Mouse (Mus musculus) midbrain, embryonic 13.5 days (tissue): Measurements from ENCODE around the gene Kcnh2. TPM values are rescaled to one million over a fixed set of nuclear protein-coding genes. Genes with fewer than 3 reads are reported as not detected.
A peak's percentile ranks its signal among the peaks of the same experiment; 100 is the strongest.

Experiments used
- ATAC-seq: fragments of 200-750 bp; cut with Nextera tagmentation; 2 replicates; pipeline ENCODE4 v1.8.0; 2017; ENCODE audit warnings: mild to moderate bottlenecking, moderate TSS enrichment, moderate library complexity
- H3K27ac ChIP-seq: fragments of 300-500 bp; sonication (generic); 2 replicates; pipeline ENCODE4 v1.5.1; 2015; ENCODE audit warnings: inconsistent platforms, mild to moderate bottlenecking, moderate library complexity
- H3K27me3 ChIP-seq: fragments of 300-500 bp; sonication (generic); 2 replicates; pipeline ENCODE4 v1.6.1; 2015; ENCODE audit warnings: mild to moderate bottlenecking, inconsistent platforms
- H3K36me3 ChIP-seq: fragments of 300-500 bp; sonication (generic); 2 replicates; pipeline ENCODE4 v1.6.1; 2015; ENCODE audit warnings: mild to moderate bottlenecking, inconsistent platforms
- H3K4me1 ChIP-seq: fragments of 300-500 bp; sonication (generic); replicated peaks from 2 replicates; pipeline ENCODE4 v1.6.1; 2015; ENCODE audit warnings: inconsistent platforms
- H3K4me2 ChIP-seq: fragments of 300-500 bp; sonication (generic); replicated peaks from 2 replicates; pipeline ENCODE4 v1.6.1; 2015; ENCODE audit warnings: moderate library complexity, mild to moderate bottlenecking, inconsistent platforms
- H3K4me3 ChIP-seq: fragments of 300-500 bp; sonication (generic); replicated peaks from 2 replicates; pipeline ENCODE4 v1.5.1; 2015; ENCODE audit warnings: mild to moderate bottlenecking, inconsistent platforms
- H3K9ac ChIP-seq: fragments of 300-500 bp; sonication (generic); replicated peaks from 2 replicates; pipeline ENCODE4 v1.6.1; 2015; ENCODE audit warnings: mild to moderate bottlenecking, inconsistent platforms
- H3K9me3 ChIP-seq: fragments of 300-500 bp; sonication (generic); 2 replicates; pipeline ENCODE4 v1.6.1; 2016; ENCODE audit warnings: mild to moderate bottlenecking, inconsistent platforms
- WGBS: fragments of 180-500 bp; shearing (Covaris S2); methylation state at CpG from one replicate; pipeline ENCODE4 v1.1.7; 2015; 5-methylcytosine and 5-hydroxymethylcytosine counted together
- polyA plus RNA-seq: library from polyadenylated mRNA; unstranded; fragments of >200 nt; fragmentation: Nextera tagmentation; extraction: Ambion mirVana; gene quantifications from 2 replicates; pipeline ENCODE4 v1.2.1, GENCODE M21; 2015

Gene Kcnh2
- polyA plus RNA-seq, 1 experiment from 2014 or later = 10.3 TPM

DNA sequence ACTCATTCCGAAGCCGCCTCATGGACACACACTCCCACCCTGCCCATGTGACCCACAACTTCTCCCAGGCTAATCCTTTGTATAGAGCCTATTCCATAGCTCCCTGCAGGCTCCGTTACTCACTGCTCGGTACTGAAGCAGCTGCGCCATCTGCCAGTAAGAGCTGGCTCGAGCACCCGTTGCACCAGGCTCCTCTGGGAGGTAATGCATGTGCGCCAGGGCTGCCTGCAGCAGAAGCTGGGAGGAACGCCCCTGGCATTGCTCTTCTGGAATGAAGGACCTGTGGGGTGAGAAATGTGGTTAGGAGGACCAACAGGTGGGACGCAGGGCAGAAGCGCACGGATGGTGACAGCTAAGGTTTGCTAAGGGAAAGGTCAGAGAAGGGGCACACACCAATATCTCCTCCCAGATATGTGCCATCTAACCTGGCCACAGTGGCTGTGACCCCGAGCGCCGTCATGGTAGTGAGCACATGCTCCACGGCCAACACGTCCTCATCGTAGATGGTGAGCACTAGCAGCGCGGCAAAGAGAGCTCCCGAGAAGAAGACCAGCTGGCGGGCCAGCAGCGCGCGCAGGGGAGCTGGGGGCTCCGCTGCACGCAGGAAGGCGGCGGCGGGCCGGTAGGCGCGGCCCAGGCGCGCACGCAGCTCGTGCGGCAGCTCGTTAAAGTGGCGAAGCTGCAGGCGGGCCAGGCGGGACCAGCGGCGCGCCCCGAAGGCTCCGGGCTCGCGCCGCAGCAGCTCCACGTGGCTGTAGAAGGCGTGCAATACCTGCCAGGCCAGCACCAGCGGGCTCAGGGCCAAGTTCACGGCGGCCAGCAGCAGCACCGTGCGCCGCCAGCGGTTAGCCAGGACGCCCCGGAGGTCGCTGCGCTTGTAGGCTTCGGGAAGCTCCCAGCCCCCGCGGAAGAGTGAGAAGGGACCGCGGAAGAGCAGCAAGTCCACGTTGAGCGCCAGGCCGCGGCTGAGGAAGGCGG is 36.1 kb upstream of the Kcnh2 start:
- peak; percentile 48 for ATAC-seq
- H3K27ac ChIP-seq = no peak overlapping the region
- H3K27me3 ChIP-seq = peaks cover 63% of the 10 kb centered on the region
- H3K36me3 ChIP-seq = no peaks in the 10 kb centered on the region
- H3K9me3 ChIP-seq = no peaks in the 10 kb centered on the region
- H3K4me1 ChIP-seq = peaks cover 34% of the 10 kb centered on the region
- H3K4me3 ChIP-seq = peak overlapping the region; percentile 48
- peak overlapping the region; percentile 68 for H3K9ac ChIP-seq
- H3K4me2 ChIP-seq = peak overlapping the region; percentile 93
- under 1% methylated on average over 73 of the region's 73 CpGs for WGBS

DNA sequence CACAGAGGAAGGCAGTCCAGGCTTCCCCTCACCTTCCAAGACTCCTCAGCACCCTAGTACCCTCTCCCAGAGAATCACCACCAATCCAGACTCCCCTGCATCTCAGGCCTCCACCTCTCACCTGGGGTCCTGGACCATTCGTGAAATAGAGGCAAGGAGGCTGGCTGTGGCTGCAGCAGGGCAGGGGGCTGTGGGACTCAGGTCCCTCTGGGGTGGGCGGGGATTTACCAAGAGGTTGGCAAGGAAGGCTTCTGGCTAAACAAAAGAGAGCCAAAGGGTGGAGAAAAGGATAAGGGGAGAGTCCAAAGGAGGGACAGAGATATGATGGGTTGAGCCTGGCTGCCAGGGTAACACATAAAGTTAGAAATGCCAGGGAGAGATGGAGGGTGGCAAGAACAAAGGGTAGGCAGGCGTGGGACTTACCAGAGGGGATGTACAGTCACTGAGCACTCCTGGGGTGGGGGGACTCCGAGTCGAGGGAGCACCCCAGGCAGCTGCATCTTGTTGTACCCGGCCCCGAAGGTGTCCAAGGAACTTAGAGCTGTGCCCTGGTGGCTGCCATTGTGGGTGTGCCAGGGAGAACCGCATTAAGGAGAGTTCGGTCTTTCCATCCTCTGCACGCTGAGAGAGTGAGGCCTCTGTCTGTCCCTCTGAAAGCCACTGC is 34.6 kb upstream of the Kcnh2 start:
- Histone ChIP-seq H3K4me2 (no peak overlapping the region), H3K9ac (no peak overlapping the region), H3K4me1 (peaks cover 37% of the 10 kb centered on the region), H3K27me3 (peaks cover 63% of the 10 kb centered on the region), H3K27ac (no peak overlapping the region), H3K36me3 (no peaks in the 10 kb centered on the region), H3K9me3 (no peaks in the 10 kb centered on the region), H3K4me3 (no peak overlapping the region)
- ATAC-seq = no peak
- WGBS = 80% methylated on average over 10 of the region's 10 CpGs

DNA sequence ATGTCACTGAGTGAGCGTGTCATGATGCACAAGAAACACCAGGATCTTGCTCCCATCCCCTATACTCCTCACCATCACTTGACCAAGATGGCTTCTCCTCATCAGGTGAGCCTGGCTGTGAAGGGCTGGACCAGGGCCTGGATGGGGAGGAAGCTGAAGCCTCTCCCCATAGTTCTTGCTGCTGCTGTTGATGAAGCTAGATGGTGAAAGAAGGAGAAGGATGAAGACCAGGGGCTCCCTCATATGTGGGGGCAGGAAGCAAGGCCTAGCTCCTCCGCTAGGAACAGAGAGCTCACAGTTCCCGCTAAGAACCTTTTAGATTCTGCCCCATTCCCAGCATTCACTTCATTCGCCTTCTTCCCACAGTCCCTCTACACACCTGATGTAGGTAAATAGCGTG is 34.0 kb upstream of the Kcnh2 start:
- WGBS = 85% methylated on average over 5 of the region's 5 CpGs
- no peak overlapping the region for H3K4me3 ChIP-seq
- no peak overlapping the region for H3K4me2 ChIP-seq
- H3K36me3 ChIP-seq = no peaks in the 10 kb centered on the region
- no peak for ATAC-seq
- no peak overlapping the region for H3K9ac ChIP-seq
- no peak overlapping the region for H3K27ac ChIP-seq
- H3K4me1 ChIP-seq = peaks cover 37% of the 10 kb centered on the region
- peaks cover 59% of the 10 kb centered on the region for H3K27me3 ChIP-seq
- H3K9me3 ChIP-seq = no peaks in the 10 kb centered on the region

DNA sequence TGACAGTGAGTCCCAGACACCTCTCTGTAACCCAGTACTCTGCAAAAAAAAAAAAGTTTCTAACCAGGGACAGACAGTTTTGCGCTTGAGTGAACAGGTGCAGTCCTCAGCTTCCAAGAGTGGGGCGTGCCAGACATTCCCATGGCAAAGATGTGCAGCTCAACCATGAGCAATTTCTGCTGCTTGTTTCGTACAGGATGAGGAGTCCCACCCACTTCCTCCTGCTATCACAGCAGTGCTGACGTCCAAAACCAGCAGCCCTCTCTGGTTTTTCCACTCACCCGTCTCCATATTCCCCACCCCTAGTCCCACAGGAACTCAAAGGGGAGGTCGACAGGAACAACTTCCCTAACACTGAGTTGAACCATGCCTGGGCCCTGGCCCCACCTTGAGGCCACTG is 33.0 kb upstream of the Kcnh2 start:
- WGBS = 75% methylated on average over 6 of the region's 6 CpGs
- Histone ChIP-seq H3K4me2 (no peak overlapping the region), H3K9ac (no peak overlapping the region), H3K27me3 (peaks cover 50% of the 10 kb centered on the region), H3K4me3 (no peak overlapping the region), H3K9me3 (no peaks in the 10 kb centered on the region), H3K36me3 (no peaks in the 10 kb centered on the region), H3K4me1 (peaks cover 37% of the 10 kb centered on the region), H3K27ac (no peak overlapping the region)
- no peak for ATAC-seq

DNA sequence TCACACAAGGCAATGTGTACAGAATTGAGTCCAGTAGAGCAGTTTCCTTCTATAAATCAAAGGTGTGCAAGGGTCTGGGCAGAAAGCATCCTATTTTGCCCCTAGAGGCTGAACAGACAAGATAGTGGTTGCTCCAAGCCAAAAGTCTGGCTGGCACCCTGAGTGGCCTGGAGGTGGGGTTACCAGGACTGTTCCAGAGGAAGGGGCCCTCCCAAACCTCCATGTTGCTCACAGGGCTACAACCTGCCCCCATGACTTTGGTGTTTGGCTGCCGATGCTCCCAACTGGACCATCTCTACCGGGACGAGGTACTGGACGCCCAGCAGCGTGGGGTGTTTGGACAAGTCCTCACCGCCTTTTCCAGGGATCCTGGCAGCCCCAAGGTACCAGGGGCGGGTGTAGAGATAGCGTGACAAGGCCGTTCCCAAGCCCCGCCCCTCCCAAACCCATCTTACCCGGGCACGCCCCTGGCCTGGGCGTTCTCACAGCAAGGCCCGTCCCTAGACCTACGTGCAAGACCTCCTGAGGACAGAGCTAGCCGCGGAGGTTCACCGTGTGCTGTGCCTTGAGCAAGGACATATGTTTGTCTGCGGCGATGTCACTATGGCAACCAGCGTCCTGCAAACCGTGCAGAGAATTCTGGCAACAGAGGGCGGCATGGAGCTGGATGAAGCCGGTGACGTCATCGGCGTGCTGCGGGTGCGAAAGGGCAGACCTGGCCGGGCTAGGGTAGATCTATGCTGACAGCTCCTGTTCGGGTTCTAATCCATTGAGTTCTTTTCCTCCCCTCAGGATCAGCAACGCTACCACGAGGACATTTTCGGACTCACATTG is 31.8 kb upstream of the Kcnh2 start:
- H3K4me1 ChIP-seq = peaks cover 34% of the 10 kb centered on the region
- H3K36me3 ChIP-seq = no peaks in the 10 kb centered on the region
- H3K27ac ChIP-seq = peak overlapping the region; percentile 67
- 1% methylated on average over 34 of the region's 34 CpGs for WGBS
- peak overlapping the region; percentile 66 for H3K4me2 ChIP-seq
- no peaks in the 10 kb centered on the region for H3K9me3 ChIP-seq
- H3K4me3 ChIP-seq = peak overlapping the region; percentile 45
- peak; percentile 91 for ATAC-seq
- peaks cover 38% of the 10 kb centered on the region for H3K27me3 ChIP-seq
- H3K9ac ChIP-seq = peak overlapping the region; percentile 60

DNA sequence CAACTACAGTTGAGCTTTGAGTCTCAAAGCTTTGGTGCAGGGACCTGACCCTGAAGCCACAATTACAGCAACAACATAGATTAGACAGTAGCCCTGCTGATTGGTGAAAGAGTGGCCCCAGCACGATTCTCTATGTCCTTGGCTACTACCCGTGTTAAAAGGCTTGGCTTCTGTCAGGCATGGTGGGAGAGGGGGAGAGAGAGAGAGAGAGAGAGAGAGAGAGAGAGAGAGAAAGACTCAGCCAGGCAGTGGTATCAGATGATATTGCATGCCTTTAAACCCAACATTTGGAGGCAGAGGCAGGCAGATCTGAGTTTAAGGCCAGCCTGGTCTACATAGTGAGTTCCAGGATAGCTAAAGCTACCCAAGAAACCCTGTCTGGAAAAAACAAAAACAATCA is 30.6 kb upstream of the Kcnh2 start:
- H3K27ac ChIP-seq = no peak overlapping the region
- no peaks in the 10 kb centered on the region for H3K9me3 ChIP-seq
- peaks cover 30% of the 10 kb centered on the region for H3K27me3 ChIP-seq
- no peak for ATAC-seq
- H3K9ac ChIP-seq = no peak overlapping the region
- 70% methylated on average over 2 of the region's 2 CpGs for WGBS
- H3K36me3 ChIP-seq = no peaks in the 10 kb centered on the region
- H3K4me2 ChIP-seq = no peak overlapping the region
- peaks cover 22% of the 10 kb centered on the region for H3K4me1 ChIP-seq
- H3K4me3 ChIP-seq = no peak overlapping the region

DNA sequence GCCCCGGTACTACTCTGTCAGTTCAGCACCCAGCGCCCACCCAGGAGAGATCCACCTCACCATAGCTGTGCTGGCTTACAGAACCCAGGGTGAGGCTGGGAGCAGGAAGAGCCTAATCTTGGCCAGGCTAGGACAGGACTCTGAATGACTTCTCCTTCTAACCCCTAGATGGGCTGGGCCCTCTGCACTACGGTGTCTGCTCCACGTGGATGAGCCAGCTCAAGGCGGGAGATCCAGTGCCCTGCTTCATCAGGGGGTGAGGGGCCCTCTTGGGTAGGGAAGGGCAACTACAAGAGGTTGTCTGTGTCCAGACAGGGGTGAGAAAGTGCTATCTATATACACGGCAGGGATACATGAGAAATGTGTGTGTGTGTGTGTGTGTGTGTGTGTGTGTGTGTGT is 30.1 kb upstream of the Kcnh2 start:
- 69% methylated on average over 6 of the region's 6 CpGs for WGBS
- Histone ChIP-seq H3K27ac (no peak overlapping the region), H3K4me3 (no peak overlapping the region), H3K4me1 (peaks cover 18% of the 10 kb centered on the region), H3K4me2 (no peak overlapping the region), H3K9me3 (no peaks in the 10 kb centered on the region), H3K27me3 (peaks cover 25% of the 10 kb centered on the region), H3K36me3 (no peaks in the 10 kb centered on the region), H3K9ac (no peak overlapping the region)
- no peak for ATAC-seq

DNA sequence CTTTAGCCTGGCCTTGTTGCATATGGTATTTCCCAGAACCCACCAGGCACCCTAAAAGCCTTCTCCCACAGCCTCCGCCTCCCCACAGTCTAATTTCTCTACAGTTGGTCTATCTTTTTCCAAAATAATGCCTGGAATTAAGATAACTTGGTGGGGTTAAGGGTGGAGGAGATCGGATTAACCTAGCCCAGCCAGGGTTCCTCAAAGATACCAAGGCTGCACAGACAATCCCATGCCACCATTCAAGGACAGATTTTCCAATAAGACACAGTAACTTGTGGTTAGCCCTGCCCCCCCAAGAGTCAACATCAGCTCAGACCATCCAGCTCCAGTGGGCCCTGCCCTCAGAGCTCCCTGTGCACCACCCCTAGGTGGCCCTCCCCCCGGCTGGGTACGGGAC is 29.1 kb upstream of the Kcnh2 start:
- Histone ChIP-seq H3K4me1 (peaks cover 18% of the 10 kb centered on the region), H3K9me3 (no peaks in the 10 kb centered on the region), H3K36me3 (no peaks in the 10 kb centered on the region), H3K9ac (no peak overlapping the region), H3K27ac (no peak overlapping the region), H3K4me3 (no peak overlapping the region), H3K4me2 (no peak overlapping the region), H3K27me3 (peaks cover 15% of the 10 kb centered on the region)
- 97% methylated on average over 4 of the region's 4 CpGs for WGBS
- no peak for ATAC-seq

DNA sequence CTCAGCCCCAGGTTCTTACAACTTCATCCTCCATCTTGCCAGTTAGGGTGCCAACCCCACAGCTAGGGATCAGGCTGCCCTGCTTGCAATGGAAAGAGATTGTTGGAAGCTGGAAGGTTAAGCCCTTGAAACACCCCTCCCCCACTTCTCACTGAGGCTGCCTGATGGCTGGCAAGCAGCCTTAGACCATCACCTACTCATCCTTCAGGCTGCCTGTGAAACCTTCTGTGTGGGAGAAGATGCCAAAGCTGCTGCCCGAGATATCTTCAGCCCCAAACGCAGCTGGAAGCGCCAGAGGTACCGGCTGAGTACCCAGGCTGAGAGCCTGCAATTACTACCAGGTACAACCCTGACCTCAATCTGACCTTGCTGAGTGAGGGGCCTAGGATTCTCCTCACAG is 28.1 kb upstream of the Kcnh2 start:
- Histone ChIP-seq H3K27ac (no peak overlapping the region), H3K27me3 (peaks cover 5% of the 10 kb centered on the region; the same call in 1 of the 2 replicates), H3K36me3 (no peaks in the 10 kb centered on the region), H3K9me3 (no peaks in the 10 kb centered on the region), H3K4me3 (no peak overlapping the region), H3K4me1 (peaks cover 18% of the 10 kb centered on the region), H3K9ac (no peak overlapping the region), H3K4me2 (no peak overlapping the region)
- no peak for ATAC-seq
- WGBS = 89% methylated on average over 4 of the region's 4 CpGs

DNA sequence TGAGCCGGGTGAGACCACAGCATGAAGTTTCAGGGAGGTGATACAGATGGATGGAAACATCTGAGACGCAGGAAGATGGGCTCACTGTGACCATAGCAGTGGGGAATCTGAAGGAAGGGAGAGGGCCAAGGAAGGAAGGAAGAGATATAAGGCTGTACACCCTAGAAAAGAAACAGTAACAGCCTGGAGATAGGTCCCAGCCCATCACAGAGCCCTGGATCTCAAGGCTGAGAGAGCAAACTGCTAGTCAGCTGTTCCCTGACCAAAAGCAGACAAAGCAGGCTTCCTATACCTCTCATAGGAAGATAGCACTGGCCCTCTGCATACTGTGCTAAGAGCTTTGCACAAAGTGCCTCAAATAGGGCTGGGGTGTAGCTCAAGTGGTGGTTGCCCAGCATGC is 27.3 kb upstream of the Kcnh2 start:
- H3K4me3 ChIP-seq = no peak overlapping the region
- H3K36me3 ChIP-seq = no peaks in the 10 kb centered on the region
- H3K4me2 ChIP-seq = no peak overlapping the region
- H3K9ac ChIP-seq = no peak overlapping the region
- WGBS = 89% methylated on average over 2 of the region's 2 CpGs
- peaks cover 4% of the 10 kb centered on the region; the same call in 1 of the 2 replicates for H3K27me3 ChIP-seq
- peaks cover 18% of the 10 kb centered on the region for H3K4me1 ChIP-seq
- H3K27ac ChIP-seq = no peak overlapping the region
- ATAC-seq = no peak
- H3K9me3 ChIP-seq = no peaks in the 10 kb centered on the region

DNA sequence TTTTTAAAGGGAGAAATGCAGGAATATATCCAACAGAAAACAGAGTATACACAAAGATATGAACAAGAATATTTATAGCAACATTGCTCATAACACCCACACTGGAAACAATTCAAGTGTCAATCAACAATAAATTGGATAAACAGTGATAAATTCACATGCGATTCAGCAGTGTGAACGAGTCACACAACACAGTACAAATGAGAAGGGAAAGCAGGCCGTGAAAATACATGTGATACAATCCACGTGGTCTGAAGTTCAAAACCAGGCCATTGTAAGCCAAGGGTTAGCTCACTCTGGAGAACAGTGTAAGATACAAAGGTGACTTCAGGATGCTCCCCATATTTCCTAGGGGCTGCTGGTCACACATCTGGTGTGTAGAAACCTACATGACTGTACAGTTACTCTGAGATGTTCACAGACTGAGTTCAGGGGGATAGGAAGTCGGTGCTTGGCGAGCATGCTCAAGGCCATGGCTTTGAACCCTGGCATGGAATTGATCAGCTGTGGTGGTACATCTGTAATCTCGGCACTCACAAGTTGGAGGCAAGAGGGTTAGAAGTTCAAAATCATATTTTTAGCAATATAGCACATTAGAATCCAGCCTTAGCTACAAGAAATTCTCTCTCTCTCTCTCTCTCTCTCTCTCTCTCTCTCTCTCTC is 23.4 kb upstream of the Kcnh2 start:
- no peak overlapping the region for H3K4me3 ChIP-seq
- no peaks in the 10 kb centered on the region for H3K36me3 ChIP-seq
- no peaks in the 10 kb centered on the region for H3K9me3 ChIP-seq
- no peak overlapping the region for H3K4me2 ChIP-seq
- H3K4me1 ChIP-seq = peaks cover 7% of the 10 kb centered on the region; the same call in 1 of the 2 replicates
- ATAC-seq = no peak
- peaks cover 4% of the 10 kb centered on the region; the same call in 1 of the 2 replicates for H3K27me3 ChIP-seq
- H3K27ac ChIP-seq = no peak overlapping the region
- H3K9ac ChIP-seq = no peak overlapping the region
- 84% methylated on average over 7 of the region's 7 CpGs for WGBS
